Mouse (Mus musculus): Measurements from ENCODE around the gene Gm20683. TPM values are rescaled to one million over a fixed set of nuclear protein-coding genes. Genes with fewer than 3 reads are reported as not detected.
A peak's percentile ranks its signal among the peaks of the same experiment; 100 is the strongest.
"Not testable (repeated sequence)": the region's sequence is repeated elsewhere in the genome, so short reads cannot be mapped to it uniquely, and the experiment has no call there.

Gene Gm20683
- polyA plus RNA-seq, 1 experiment from 2014 or later, result 14.0 TPM

- Histone ChIP-seq H3K4me2 (no peak overlapping the region), H3K27ac (replicated peaks) (no peak overlapping the region), H3K9me3 (no peaks in the 10 kb centered on the region), H3K4me3 (no peak overlapping the region), H3K27me3 (no peaks in the 10 kb centered on the region), H3K36me3 (0 out of 2 replicates have a peak, but pooled peaks cover under 1% of the 10 kb centered on the region), H3K4me1 (replicated peaks) (peaks cover 35% of the 10 kb centered on the region), H3K9ac (no peak overlapping the region)
- WGBS, result 91% methylated on average over 3 of the region's 3 CpGs
- no peak for ATAC-seq (ENCODE audit: low FRiP score, low read depth)
Measured at GRCm38 (mm10) chr17:25872676-25873075, 31.1 kb upstream of the Gm20683 start.

- not testable (repeated sequence) for H3K4me2 ChIP-seq; ATAC-seq (ENCODE audit: low FRiP score, low read depth); H3K36me3 ChIP-seq; H3K27me3 ChIP-seq; H3K4me3 ChIP-seq; H3K9me3 ChIP-seq; H3K27ac ChIP-seq (replicated peaks); H3K9ac ChIP-seq
- H3K4me1 ChIP-seq (replicated peaks), result peaks cover 35% of the 10 kb centered on the region
Measured at GRCm38 (mm10) chr17:25871566-25871965, 30.0 kb upstream of the Gm20683 start.

- no peak for ATAC-seq (ENCODE audit: low FRiP score, low read depth)
- Histone ChIP-seq H3K27ac (replicated peaks) (no peak overlapping the region), H3K4me3 (no peak overlapping the region), H3K4me1 (replicated peaks) (peaks cover 28% of the 10 kb centered on the region), H3K9me3 (no peaks in the 10 kb centered on the region), H3K9ac (no peak overlapping the region), H3K36me3 (no peaks in the 10 kb centered on the region), H3K27me3 (no peaks in the 10 kb centered on the region), H3K4me2 (no peak overlapping the region)
- 90% methylated on average over 2 of the region's 2 CpGs for WGBS
Measured at GRCm38 (mm10) chr17:25869954-25870353, 28.4 kb upstream of the Gm20683 start.

- WGBS, result 92% methylated on average over 8 of the region's 8 CpGs
- H3K4me3 ChIP-seq, result no peak overlapping the region
- no peak overlapping the region for H3K9ac ChIP-seq
- no peak overlapping the region for H3K27ac ChIP-seq (replicated peaks)
- H3K36me3 ChIP-seq, result no peaks in the 10 kb centered on the region
- no peak for ATAC-seq (ENCODE audit: low FRiP score, low read depth)
- H3K9me3 ChIP-seq, result no peaks in the 10 kb centered on the region
- H3K27me3 ChIP-seq, result no peaks in the 10 kb centered on the region
- H3K4me2 ChIP-seq, result no peak overlapping the region
- H3K4me1 ChIP-seq (replicated peaks), result peaks cover 28% of the 10 kb centered on the region
Measured at GRCm38 (mm10) chr17:25869498-25869897, 27.9 kb upstream of the Gm20683 start.

GRCm38 (mm10) chr17:25868601-25869191, 27.1 kb upstream of the Gm20683 start, which contains the start of gene Mcrip2:
TSS of gene Mcrip2 (minus strand) at chr17:25868764.
- no peaks in the 10 kb centered on the region for H3K9me3 ChIP-seq
- under 1% methylated on average over 24 of the region's 24 CpGs for WGBS

GRCm38 (mm10) chr17:25867836-25868600, 26.5 kb upstream of the Gm20683 start:
- Histone ChIP-seq H3K4me1 (replicated peaks) (peaks cover 22% of the 10 kb centered on the region), H3K4me2 (peak overlapping the region; percentile 95), H3K9ac (peak overlapping the region; percentile 72), H3K4me3 (peak overlapping the region; percentile 71), H3K9me3 (no peaks in the 10 kb centered on the region), H3K27ac (replicated peaks) (peak overlapping the region; percentile 75), H3K27me3 (no peaks in the 10 kb centered on the region), H3K36me3 (no peaks in the 10 kb centered on the region)
- WGBS, result 2% methylated on average over 42 of the region's 42 CpGs
- ATAC-seq (ENCODE audit: low FRiP score, low read depth), result peak; percentile 40; the same call in 1 of the 2 replicates

More at GRCm38 (mm10) chr17:25868601-25869191, 27.1 kb upstream of the Gm20683 start, which contains the start of gene Mcrip2:
- H3K36me3 ChIP-seq, result no peaks in the 10 kb centered on the region
- H3K27ac ChIP-seq (replicated peaks), result peak within 1 kb of the TSS; percentile 75
- no peaks in the 10 kb centered on the region for H3K27me3 ChIP-seq
- peak within 1 kb of the TSS; percentile 95 for H3K4me2 ChIP-seq
- ATAC-seq (ENCODE audit: low FRiP score, low read depth), result peak; percentile 82
- H3K4me3 ChIP-seq, result peak within 1 kb of the TSS; percentile 71
- H3K9ac ChIP-seq, result peak within 1 kb of the TSS; percentile 72
- peaks cover 22% of the 10 kb centered on the region for H3K4me1 ChIP-seq (replicated peaks)

- Histone ChIP-seq H3K4me3 (peak overlapping the region; percentile 71), H3K4me2 (peak overlapping the region; percentile 95), H3K36me3 (no peaks in the 10 kb centered on the region), H3K27ac (replicated peaks) (no peak overlapping the region), H3K9me3 (no peaks in the 10 kb centered on the region), H3K9ac (peak overlapping the region; percentile 19; the same call in 1 of the 2 replicates), H3K4me1 (replicated peaks) (peaks cover 22% of the 10 kb centered on the region), H3K27me3 (no peaks in the 10 kb centered on the region)
- 16% methylated on average over 7 of the region's 7 CpGs for WGBS
- no peak for ATAC-seq (ENCODE audit: low FRiP score, low read depth)
Measured at GRCm38 (mm10) chr17:25867509-25867835, 25.9 kb upstream of the Gm20683 start.

GRCm38 (mm10) chr17:25866172-25866571, 24.6 kb upstream of the Gm20683 start:
- Histone ChIP-seq H3K27me3 (no peaks in the 10 kb centered on the region), H3K9me3 (no peaks in the 10 kb centered on the region), H3K4me3 (no peak overlapping the region), H3K9ac (no peak overlapping the region), H3K4me2 (no peak overlapping the region), H3K27ac (replicated peaks) (no peak overlapping the region), H3K4me1 (replicated peaks) (peaks cover 29% of the 10 kb centered on the region), H3K36me3 (no peaks in the 10 kb centered on the region)
- 88% methylated on average over 3 of the region's 3 CpGs for WGBS
- ATAC-seq (ENCODE audit: low FRiP score, low read depth), result no peak

- no peaks in the 10 kb centered on the region for H3K36me3 ChIP-seq
- H3K27ac ChIP-seq (replicated peaks), result no peak overlapping the region
- no peak for ATAC-seq (ENCODE audit: low FRiP score, low read depth)
- H3K4me1 ChIP-seq (replicated peaks), result peaks cover 38% of the 10 kb centered on the region
- H3K4me2 ChIP-seq, result no peak overlapping the region
- WGBS, result 92% methylated on average over 11 of the region's 11 CpGs
- H3K4me3 ChIP-seq, result no peak overlapping the region
- H3K9ac ChIP-seq, result no peak overlapping the region
- H3K9me3 ChIP-seq, result no peaks in the 10 kb centered on the region
- no peaks in the 10 kb centered on the region for H3K27me3 ChIP-seq
Measured at GRCm38 (mm10) chr17:25865288-25865687, 23.7 kb upstream of the Gm20683 start.

GRCm38 (mm10) chr17:25864311-25864710, 22.7 kb upstream of the Gm20683 start:
- Histone ChIP-seq H3K4me1 (replicated peaks) (peaks cover 40% of the 10 kb centered on the region), H3K27me3 (no peaks in the 10 kb centered on the region), H3K27ac (replicated peaks) (no peak overlapping the region), H3K4me3 (no peak overlapping the region), H3K9me3 (no peaks in the 10 kb centered on the region), H3K4me2 (no peak overlapping the region), H3K36me3 (no peaks in the 10 kb centered on the region), H3K9ac (no peak overlapping the region)
- no peak for ATAC-seq (ENCODE audit: low FRiP score, low read depth)
- WGBS, result 90% methylated on average over 14 of the region's 14 CpGs

- Histone ChIP-seq H3K27me3 (no peaks in the 10 kb centered on the region), H3K27ac (replicated peaks) (no peak overlapping the region), H3K9me3 (no peaks in the 10 kb centered on the region), H3K4me2 (no peak overlapping the region), H3K9ac (no peak overlapping the region), H3K4me1 (replicated peaks) (peaks cover 36% of the 10 kb centered on the region), H3K36me3 (no peaks in the 10 kb centered on the region), H3K4me3 (no peak overlapping the region)
- no peak for ATAC-seq (ENCODE audit: low FRiP score, low read depth)
- 94% methylated on average over 6 of the region's 6 CpGs for WGBS
Measured at GRCm38 (mm10) chr17:25863681-25864080, 22.1 kb upstream of the Gm20683 start.

GRCm38 (mm10) chr17:25861704-25862612, 20.4 kb upstream of the Gm20683 start:
- H3K27me3 ChIP-seq, result no peaks in the 10 kb centered on the region
- 12% methylated on average over 6 of the region's 6 CpGs for WGBS
- ATAC-seq (ENCODE audit: low FRiP score, low read depth), result no peak

More at GRCm38 (mm10) chr17:25861704-25862612, 20.4 kb upstream of the Gm20683 start:
- Histone ChIP-seq H3K9me3 (no peaks in the 10 kb centered on the region), H3K4me1 (replicated peaks) (peaks cover 23% of the 10 kb centered on the region), H3K27ac (replicated peaks) (peak overlapping the region; percentile 81), H3K4me3 (peak overlapping the region; percentile 65), H3K36me3 (no peaks in the 10 kb centered on the region), H3K4me2 (peak overlapping the region; percentile 92), H3K9ac (peak overlapping the region; percentile 69)

All from hindbrain, embryonic 15.5 days (tissue).